Mouse (Mus musculus) central nervous system, embryonic 18 days (tissue): ENCODE data around the gene Nell1. TPM values are rescaled to one million over a fixed set of nuclear protein-coding genes. Genes with fewer than 3 reads are reported as not detected.

Source experiments
- polyA plus RNA-seq: library from polyadenylated mRNA; depleted of rRNA; stranded (reverse); fragments of >200 nt; gene quantifications from 2 replicates; pipeline ENCODE4 v1.2.3, GENCODE M21; 2012; rRNA removed

Nell1 gene
- polyA plus RNA-seq, result 26.7 and 30.6 TPM in 2 replicates

DNA sequence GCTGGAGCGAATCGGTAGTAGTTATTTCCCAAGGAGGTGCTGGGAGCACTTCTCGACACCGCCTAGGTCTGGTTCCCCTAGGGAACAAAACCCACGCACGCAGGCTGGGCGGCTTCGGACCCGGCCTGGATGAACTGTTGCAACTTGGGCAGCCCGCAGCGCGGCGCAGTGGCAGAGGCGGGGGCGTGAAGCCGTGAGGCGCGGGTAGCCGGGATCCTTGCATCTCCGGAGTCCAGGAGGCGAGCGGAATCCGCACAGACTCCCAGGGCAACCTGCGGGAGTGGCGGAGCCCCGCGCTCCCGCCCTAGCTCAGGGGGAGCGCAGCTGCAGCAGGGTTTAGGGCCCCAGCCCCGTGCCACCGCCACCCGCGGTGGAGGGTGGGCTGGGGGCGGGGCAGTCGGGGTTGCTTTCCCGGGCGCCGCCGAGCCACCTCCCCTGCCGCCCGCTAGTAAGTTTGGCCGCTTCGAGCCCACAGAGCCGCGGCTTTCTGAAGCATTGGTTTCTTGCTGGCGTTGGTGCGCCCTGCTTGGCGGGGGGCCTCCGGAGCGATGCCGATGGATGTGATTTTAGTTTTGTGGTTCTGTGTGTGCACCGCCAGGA is at the start of gene Nell1:
Nell1 (plus strand) TSS at position 24 of the 600 bp plus-strand sequence.

DNA sequence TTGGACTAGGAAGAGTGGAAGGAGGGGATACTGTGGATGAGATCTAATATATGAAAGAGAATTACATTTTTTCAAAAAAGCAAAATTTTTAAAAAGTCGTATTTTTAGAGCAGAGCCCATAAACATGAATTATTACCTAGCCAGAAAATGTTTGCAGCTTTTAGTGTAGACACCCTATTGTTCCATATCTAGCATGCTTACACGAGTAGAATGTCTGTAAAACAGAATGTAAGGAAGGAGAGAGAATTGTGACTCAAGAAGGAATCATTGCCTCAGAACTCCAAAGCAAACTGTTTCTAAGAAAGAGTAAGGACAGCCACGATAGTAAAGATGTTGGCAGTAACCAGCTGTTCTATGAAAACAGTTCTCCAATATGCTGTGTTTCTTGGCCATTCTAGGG is 624.2 kb downstream of the Nell1 start, which contains the start of gene 4933405O20Rik:
4933405O20Rik (plus strand) TSS at position 301 of the 400 bp plus-strand sequence.

Other genes with a start within 250 kb of the Nell1 start
- 2.4 and 2.8 TPM in 2 replicates for gene Htatip2, start 215.7 kb upstream of the Nell1 start, polyA plus RNA-seq
- 42.8 and 43.0 TPM in 2 replicates for gene Prmt3, start 196.5 kb upstream of the Nell1 start, polyA plus RNA-seq
- 0.92 and 3.2 TPM in 2 replicates for gene Slc6a5, start 64.7 kb upstream of the Nell1 start, polyA plus RNA-seq